Mouse (Mus musculus) spleen, adult 2 months (tissue): ENCODE results near the gene Ccdc34.

ENCODE experiments used
- CTCF ChIP-seq: fragments of 200-500 bp; IDR thresholded peaks from 2 replicates; pipeline ENCODE4 v1.5.1; 2011; ENCODE audit warnings: mild to moderate bottlenecking, inconsistent platforms; ENCODE audit not compliant: insufficient read depth, insufficient read length, insufficient replicate concordance; ENCODE audit errors: extremely low read depth
- POLR2A ChIP-seq: fragments of 200-500 bp; IDR thresholded peaks from 2 replicates; pipeline ENCODE4 v1.6.1; 2011; ENCODE audit warnings: low read depth, low read length, inconsistent platforms

DNA sequence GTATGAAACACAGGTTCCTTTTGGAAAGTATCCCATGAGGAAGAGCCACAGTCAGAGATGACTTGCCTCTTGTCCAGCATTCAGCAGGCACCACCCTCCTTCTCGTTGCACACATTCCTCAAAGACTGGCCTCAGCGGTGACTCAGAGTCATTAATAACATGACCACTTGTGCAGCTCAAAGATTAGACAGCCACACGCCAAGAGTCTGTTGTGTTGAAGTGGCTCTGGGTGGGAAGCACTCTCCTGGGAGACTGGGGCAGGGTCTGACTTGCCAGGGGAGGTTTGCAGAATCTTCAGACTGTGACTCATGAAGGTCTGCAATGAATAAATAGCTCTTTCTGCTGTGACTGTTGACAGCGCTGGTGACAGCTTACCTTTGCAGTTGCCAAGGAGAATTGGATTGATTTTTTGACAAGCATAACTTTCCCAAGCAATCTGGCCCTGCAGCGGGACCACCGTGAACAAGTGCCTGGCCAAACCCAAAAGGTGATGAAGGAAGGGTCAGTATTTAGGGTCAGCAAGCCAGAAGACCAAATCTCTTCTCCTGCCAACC, 168.9 kb downstream of the Ccdc34 start:
- TF ChIP-seq CTCF (no peak), POLR2A (no peak)
